Mouse (Mus musculus): ENCODE data around the gene Cacna2d1.

DNA sequence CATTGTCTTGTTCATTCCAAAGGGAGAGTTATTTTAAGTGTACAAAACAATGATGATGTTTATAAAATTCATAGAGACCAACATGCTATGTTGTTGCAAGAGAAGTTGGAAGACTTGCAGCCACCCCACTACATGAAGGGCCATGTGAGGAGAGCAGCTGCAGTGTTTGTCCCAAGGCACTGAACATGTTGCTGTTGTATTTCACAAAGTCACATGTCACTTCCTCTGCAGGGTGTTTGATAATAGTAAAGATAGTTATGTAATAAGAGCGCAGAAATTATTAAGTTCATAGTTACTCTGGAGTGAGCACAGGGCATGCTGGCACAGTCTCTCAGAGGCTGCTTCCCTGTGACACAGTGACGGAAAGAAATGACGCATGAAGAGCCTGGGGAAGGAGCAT, 392.1 kb downstream of the Cacna2d1 start:
- no peak for TF ChIP-seq CTCF (IDR thresholded peaks at IDR 0.05; ENCODE audit: low read depth)
- no peak for TF ChIP-seq EP300 (IDR thresholded peaks at IDR 0.05; ENCODE audit: low read depth)

Measured in liver, embryonic 14.5 days (tissue).